Mouse (Mus musculus) cerebellum, adult 2 months (tissue): ENCODE results near the gene 4933407L21Rik.

ENCODE experiments used
- CTCF ChIP-seq: fragments of 200-500 bp; IDR thresholded peaks from 2 replicates; pipeline ENCODE4 v1.5.1; 2011; ENCODE audit warnings: low read depth, mild to moderate bottlenecking, control low read depth, low read length, moderate library complexity, borderline replicate concordance; ENCODE audit not compliant: insufficient read depth
- POLR2A ChIP-seq: fragments of 200-500 bp; IDR thresholded peaks from 2 replicates; pipeline ENCODE4 v1.6.1; 2011; ENCODE audit warnings: low read length, control low read depth, borderline replicate concordance; ENCODE audit not compliant: insufficient read depth

GRCm38 (mm10) chr1:85981738-85982357 lies 53.6 kb downstream of the 4933407L21Rik start:
- TF ChIP-seq POLR2A (no peak), CTCF (no peak)
